In genomic region chr13:8840941-8841340, GRCm38 (mm10) we compare ENCODE assay signal across 21 mouse cellular contexts. TPM values are rescaled to one million over a fixed set of nuclear protein-coding genes. Genes with fewer than 3 reads are reported as not detected.
DNase-seq lines count a peak whose midpoint lies in the region; ATAC-seq and TF ChIP-seq lines count a peak whose summit lies in the region.
"Had no signal": no experiment of that assay in that cellular context is flagged by ENCODE, and none has a peak within 500 bp of the region (broad histone marks: within the 10 kb centered on the region; RNA-seq: fewer than 3 reads in every experiment).

No protein-coding gene starts in this region.

- no peak overlapping the region for H3K4me3 ChIP-seq in heart, adult 2 months
- no peak overlapping the region for H3K4me3 ChIP-seq in heart, postnatal 0 days (ENCODE audit: low read depth, low read length)
- H3K4me3 ChIP-seq in heart, embryonic 10.5 days, result no peak overlapping the region
- no peak overlapping the region for H3K4me3 ChIP-seq in lung, embryonic 14.5 days (ENCODE audit: low read depth, low read length)
- no peak overlapping the region for H3K4me3 ChIP-seq in lung, adult 2 months (replicated peaks; ENCODE audit: extremely low read depth, low read depth, low read length)
- H3K4me3 ChIP-seq in brown adipose tissue, adult 24 weeks (ENCODE audit: insufficient read depth, low read depth, low read length), result no peak overlapping the region
- H3K4me3 ChIP-seq: embryonic facial prominence, embryonic 13.5 days; hindbrain, embryonic 13.5 days; midbrain, embryonic 15.5 days; myocyte had no signal

- H3K9me3 ChIP-seq in heart, postnatal 0 days (replicated peaks; ENCODE audit: control insufficient read depth, low read length), result no peaks in the 10 kb centered on the region
- no peaks in the 10 kb centered on the region for H3K9me3 ChIP-seq in heart, embryonic 10.5 days
- H3K9me3 ChIP-seq in lung, embryonic 14.5 days (ENCODE audit: low read depth, low read length), result no peaks in the 10 kb centered on the region
- H3K9me3 ChIP-seq: embryonic facial prominence, embryonic 13.5 days; hindbrain, embryonic 13.5 days; midbrain, embryonic 15.5 days had no signal

- H3K4me1 ChIP-seq in heart, adult 2 months (ENCODE audit: control insufficient read depth, insufficient read depth, low read length), result peaks cover 15% of the 10 kb centered on the region
- H3K4me1 ChIP-seq in heart, postnatal 0 days (ENCODE audit: control insufficient read depth, insufficient read depth), result no peaks in the 10 kb centered on the region
- H3K4me1 ChIP-seq in heart, embryonic 10.5 days, result no peaks in the 10 kb centered on the region
- no peaks in the 10 kb centered on the region for H3K4me1 ChIP-seq in lung, embryonic 14.5 days (ENCODE audit: insufficient read depth)
- H3K4me1 ChIP-seq in lung, adult 2 months (ENCODE audit: control insufficient read depth, insufficient read depth, low read length), result peaks cover 13% of the 10 kb centered on the region
- no peaks in the 10 kb centered on the region; the same call in 1 of the 2 replicates for H3K4me1 ChIP-seq in brown adipose tissue, adult 24 weeks (ENCODE audit: control insufficient read depth, insufficient read depth, insufficient read length, low read length)
- H3K4me1 ChIP-seq: embryonic facial prominence, embryonic 13.5 days; hindbrain, embryonic 13.5 days; midbrain, embryonic 15.5 days had no signal

- ATAC-seq in heart, postnatal 0 days (ENCODE audit: insufficient read depth, low read depth), result no peak
- ATAC-seq in lung, embryonic 14.5 days (ENCODE audit: insufficient read depth), result no peak
- ATAC-seq: forebrain, embryonic 14.5 days; intestine, embryonic 16.5 days; midbrain, embryonic 15.5 days had no signal

- peak overlapping the region; percentile 85 for H3K27ac ChIP-seq in heart, adult 2 months
- H3K27ac ChIP-seq in heart, postnatal 0 days (ENCODE audit: low read depth), result peak overlapping the region; percentile 82
- H3K27ac ChIP-seq in heart, embryonic 10.5 days, result no peak overlapping the region
- H3K27ac ChIP-seq in lung, embryonic 14.5 days (ENCODE audit: low read depth), result peak overlapping the region; percentile 63; the same call in 1 of the 2 replicates
- H3K27ac ChIP-seq in brown adipose tissue, adult 24 weeks (replicated peaks; ENCODE audit: low read depth, low read length), result peak overlapping the region; percentile 50
- H3K27ac ChIP-seq: embryonic facial prominence, embryonic 13.5 days; hindbrain, embryonic 13.5 days; midbrain, embryonic 15.5 days had no signal

- no peak overlapping the region for H3K4me2 ChIP-seq in heart, postnatal 0 days (ENCODE audit: low read depth, low read length)
- no peak overlapping the region for H3K4me2 ChIP-seq in lung, embryonic 14.5 days
- H3K4me2 ChIP-seq: embryonic facial prominence, embryonic 13.5 days; hindbrain, embryonic 13.5 days; liver, embryonic 11.5 days; midbrain, embryonic 15.5 days had no signal

- TF ChIP-seq EP300 in heart, adult 2 months (IDR thresholded peaks at IDR 0.05; ENCODE audit: insufficient read depth, low read depth, low read length), result no peak
- no peak for TF ChIP-seq EP300 in heart, postnatal 0 days (IDR thresholded peaks at IDR 0.05; ENCODE audit: low read depth)

- WGBS in heart, adult 2 months, result 50% methylated on average over 2 of the region's 2 CpGs
- WGBS in heart, postnatal 0 days, result 61% methylated on average over 2 of the region's 2 CpGs
- 73% methylated on average over 2 of the region's 2 CpGs for WGBS in heart, embryonic 10.5 days
- 82% methylated on average over 2 of the region's 2 CpGs for WGBS in lung, embryonic 14.5 days
- WGBS in lung, adult 2 months, result 51% methylated on average over 2 of the region's 2 CpGs

- no peak for TF ChIP-seq POLR2A in heart, adult 2 months (IDR thresholded peaks at IDR 0.05; ENCODE audit: insufficient read depth, low read depth, low read length)
- no peak for TF ChIP-seq POLR2A in lung, adult 2 months (IDR thresholded peaks at IDR 0.05; ENCODE audit: borderline replicate concordance, extremely low read depth, low read depth, low read length)

- H3K27me3 ChIP-seq in heart, adult 2 months (ENCODE audit: control insufficient read depth, insufficient read depth, low read length), result no peaks in the 10 kb centered on the region
- no peaks in the 10 kb centered on the region for H3K27me3 ChIP-seq in heart, postnatal 0 days (ENCODE audit: control insufficient read depth, insufficient read depth, low read length)
- H3K27me3 ChIP-seq in heart, embryonic 10.5 days (ENCODE audit: insufficient read depth, poor library complexity, severe bottlenecking), result no peaks in the 10 kb centered on the region
- H3K27me3 ChIP-seq in lung, embryonic 14.5 days (ENCODE audit: insufficient read depth, low read length), result no peaks in the 10 kb centered on the region
- H3K27me3 ChIP-seq: embryonic facial prominence, embryonic 13.5 days; hindbrain, embryonic 13.5 days; midbrain, embryonic 15.5 days had no signal

- no peak for TF ChIP-seq CTCF in heart, adult 2 months (IDR thresholded peaks at IDR 0.05)
- TF ChIP-seq CTCF in heart, postnatal 0 days (IDR thresholded peaks at IDR 0.05; ENCODE audit: low read depth), result no peak
- no peak for TF ChIP-seq CTCF in lung, embryonic 14.5 days (IDR thresholded peaks at IDR 0.05; ENCODE audit: low read depth)
- TF ChIP-seq CTCF in lung, adult 2 months (IDR thresholded peaks at IDR 0.05; ENCODE audit: insufficient read depth, low read length), result no peak

- H3K36me3 ChIP-seq in heart, adult 2 months (ENCODE audit: control insufficient read depth, insufficient read depth, low read length), result peaks cover 36% of the 10 kb centered on the region
- H3K36me3 ChIP-seq in heart, postnatal 0 days (replicated peaks; ENCODE audit: control insufficient read depth, insufficient read depth, low read length), result peaks cover 75% of the 10 kb centered on the region
- H3K36me3 ChIP-seq in heart, embryonic 10.5 days, result peaks cover 76% of the 10 kb centered on the region
- peaks cover 74% of the 10 kb centered on the region for H3K36me3 ChIP-seq in lung, embryonic 14.5 days (ENCODE audit: insufficient read depth)

- no peaks in the 10 kb centered on the region; the same call in 1 of the 2 replicates for H3K79me2 ChIP-seq in heart, adult 2 months (replicated peaks; ENCODE audit: control insufficient read depth, insufficient read depth, low read length)

- DNase-seq in heart, adult 2 months, result no peak
- DNase-seq in heart, postnatal 14 days, result no peak
- DNase-seq in heart, postnatal 0 days (ENCODE audit: low spot score), result no peak
- DNase-seq in heart, embryonic 10.5 days (ENCODE audit: low spot score), result no peak
- DNase-seq in lung, embryonic 14.5 days, result no peak
- DNase-seq in lung, adult 2 months, result no peak
- DNase-seq in cerebellum, postnatal 36 days, result no peak
- DNase-seq: cerebellum, adult 8-10 months; gastrocnemius, postnatal 36 days; kidney, postnatal 36 days; lung, adult 18-20 months; spleen, adult 18-20 months; thymus, postnatal 36 days had no signal

- H3K9ac ChIP-seq in heart, adult 2 months (ENCODE audit: low read depth, low read length), result no peak overlapping the region
- no peak overlapping the region for H3K9ac ChIP-seq in heart, postnatal 0 days (replicated peaks; ENCODE audit: low read depth, low read length)
- no peak overlapping the region for H3K9ac ChIP-seq in lung, embryonic 14.5 days
- H3K9ac ChIP-seq: embryonic facial prominence, embryonic 13.5 days; hindbrain, embryonic 13.5 days; midbrain, embryonic 15.5 days had no signal

- intact Hi-C loops in heart, adult 2 months (cut with DNase I), result loop anchor here (2.0 kb wide), 1 partner anchor 44 kb away; the partner anchor contains the start of gene Idi1
- intact Hi-C loops in heart, postnatal 14 days (cut with DNase I), result loop anchor here (5.0 kb wide), 1 partner anchor 41 kb away; no protein-coding TSS in a partner anchor

RNA-seq across cellular contexts. Expression of gene Wdr37, which starts 30.8 kb away (rescaled TPM):
- 10 to 100 TPM; 33.3 to 38.7 TPM for total RNA-seq in heart, adult 2 months (2021)
- 12.6 and 24.4 TPM in 2 replicates for polyA plus RNA-seq in heart, adult 2 months (2012; rRNA removed)
- 10 to 100 TPM; 33.1 to 39.1 TPM for total RNA-seq in heart, postnatal 14 days (2021)
- 16.3 and 24.2 TPM in 2 replicates for total RNA-seq in heart, postnatal 0 days (2014; rRNA removed; ENCODE audit: low replicate concordance)
- polyA plus RNA-seq in heart, postnatal 0 days (2015; fragmentation: Nextera tagmentation; extraction: Ambion mirVana), result 14.7 and 15.7 TPM in 2 replicates
- polyA plus RNA-seq in heart, embryonic 10.5 days (2016; fragmentation: Nextera tagmentation; extraction: Ambion mirVana), result 20.2 and 21.4 TPM in 2 replicates
- polyA plus RNA-seq in lung, embryonic 14.5 days (2014; fragmentation: Nextera tagmentation; extraction: Ambion mirVana), result 23.4 and 24.4 TPM in 2 replicates
- polyA plus RNA-seq in lung, adult 2 months (2012; rRNA removed), result 13.7 and 22.3 TPM in 2 replicates
- 13.1 and 15.3 TPM in 2 replicates for polyA plus RNA-seq in brown adipose tissue, adult 24 weeks (2012; ENCODE audit: insufficient read depth, insufficient read length, missing spikeins)

RNA-seq across cellular contexts. Expression of gene Idi1, which starts 44.4 kb away (rescaled TPM):
- 1 to 10 TPM; 4.5 to 4.9 TPM for total RNA-seq in heart, adult 2 months (2021)
- 3.0 and 6.9 TPM in 2 replicates for polyA plus RNA-seq in heart, adult 2 months (2012; rRNA removed)
- 1 to 10 TPM; 5.7 to 6.5 TPM for total RNA-seq in heart, postnatal 14 days (2021)
- total RNA-seq in heart, postnatal 0 days (2014; rRNA removed; ENCODE audit: low replicate concordance), result 21.0 and 31.7 TPM in 2 replicates
- 27.8 and 29.0 TPM in 2 replicates for polyA plus RNA-seq in heart, postnatal 0 days (2015; fragmentation: Nextera tagmentation; extraction: Ambion mirVana)
- polyA plus RNA-seq in heart, embryonic 10.5 days (2016; fragmentation: Nextera tagmentation; extraction: Ambion mirVana), result 76.6 and 85.3 TPM in 2 replicates
- polyA plus RNA-seq in lung, embryonic 14.5 days (2014; fragmentation: Nextera tagmentation; extraction: Ambion mirVana), result 71.5 and 81.2 TPM in 2 replicates
- polyA plus RNA-seq in lung, adult 2 months (2012; rRNA removed), result 14.0 and 26.8 TPM in 2 replicates
- polyA plus RNA-seq in brown adipose tissue, adult 24 weeks (2012; ENCODE audit: insufficient read depth, insufficient read length, missing spikeins), result 64.6 and 96.8 TPM in 2 replicates
